Mouse (Mus musculus): Measurements from ENCODE around the gene Tmtc2. TPM values are rescaled to one million over a fixed set of nuclear protein-coding genes. Genes with fewer than 3 reads are reported as not detected.

Gene Tmtc2
- polyA plus RNA-seq, 1 experiment: not detected

GRCm38 (mm10) chr10:105561548-105561947 lies 12.7 kb downstream of the Tmtc2 start:
- H3K4me3 ChIP-seq (ENCODE audit: insufficient read depth, low read depth, low read length): no peak overlapping the region
- 97% methylated on average over 4 of the region's 4 CpGs for WGBS
- TF ChIP-seq POLR2A (IDR thresholded peaks at IDR 0.05; ENCODE audit: insufficient read depth, low read depth, low read length) (no peak), CTCF (IDR thresholded peaks at IDR 0.05; ENCODE audit: insufficient read depth, low read depth, low read length) (no peak)
- peaks cover 2% of the 10 kb centered on the region; the same call in 1 of the 2 replicates for H3K4me1 ChIP-seq (ENCODE audit: control insufficient read depth, insufficient read depth, low read length)
- no peak overlapping the region for H3K27ac ChIP-seq (ENCODE audit: insufficient read depth, low read depth, low read length)

- TF ChIP-seq POLR2A (IDR thresholded peaks at IDR 0.05; ENCODE audit: insufficient read depth, low read depth, low read length) (no peak), CTCF (IDR thresholded peaks at IDR 0.05; ENCODE audit: insufficient read depth, low read depth, low read length) (no peak)
These were observed 16.7 kb downstream of the Tmtc2 start for GRCm38 (mm10) chr10:105557581-105557980.

GRCm38 (mm10) chr10:105556890-105557572 lies 17.2 kb downstream of the Tmtc2 start:
- 71% methylated on average over 6 of the region's 6 CpGs for WGBS
- Histone ChIP-seq H3K4me1 (ENCODE audit: control insufficient read depth, insufficient read depth, low read length) (peaks cover 3% of the 10 kb centered on the region; the same call in 1 of the 2 replicates), H3K27ac (ENCODE audit: insufficient read depth, low read depth, low read length) (no peak overlapping the region), H3K4me3 (ENCODE audit: insufficient read depth, low read depth, low read length) (no peak overlapping the region)
- no peak for TF ChIP-seq POLR2A (IDR thresholded peaks at IDR 0.05; ENCODE audit: insufficient read depth, low read depth, low read length)
- no peak for TF ChIP-seq CTCF (IDR thresholded peaks at IDR 0.05; ENCODE audit: insufficient read depth, low read depth, low read length)

More at GRCm38 (mm10) chr10:105557581-105557980, 16.7 kb downstream of the Tmtc2 start:
- Histone ChIP-seq H3K4me3 (ENCODE audit: insufficient read depth, low read depth, low read length) (no peak overlapping the region), H3K27ac (ENCODE audit: insufficient read depth, low read depth, low read length) (no peak overlapping the region), H3K4me1 (ENCODE audit: control insufficient read depth, insufficient read depth, low read length) (peaks cover 1% of the 10 kb centered on the region; the same call in 1 of the 2 replicates)
- 67% methylated on average over 5 of the region's 5 CpGs for WGBS

GRCm38 (mm10) chr10:105554153-105554552 lies 20.1 kb downstream of the Tmtc2 start:
- Histone ChIP-seq H3K27ac (ENCODE audit: insufficient read depth, low read depth, low read length) (no peak overlapping the region), H3K4me3 (ENCODE audit: insufficient read depth, low read depth, low read length) (no peak overlapping the region), H3K4me1 (ENCODE audit: control insufficient read depth, insufficient read depth, low read length) (peaks cover 3% of the 10 kb centered on the region; the same call in 1 of the 2 replicates)
- no peak for TF ChIP-seq POLR2A (IDR thresholded peaks at IDR 0.05; ENCODE audit: insufficient read depth, low read depth, low read length)
- TF ChIP-seq CTCF (IDR thresholded peaks at IDR 0.05; ENCODE audit: insufficient read depth, low read depth, low read length): no peak
- 93% methylated on average over 2 of the region's 2 CpGs for WGBS

GRCm38 (mm10) chr10:105548040-105548439 lies 26.2 kb downstream of the Tmtc2 start:
- Histone ChIP-seq H3K4me1 (ENCODE audit: control insufficient read depth, insufficient read depth, low read length) (peaks cover 3% of the 10 kb centered on the region), H3K4me3 (ENCODE audit: insufficient read depth, low read depth, low read length) (no peak overlapping the region), H3K27ac (ENCODE audit: insufficient read depth, low read depth, low read length) (no peak overlapping the region)
- WGBS: 95% methylated on average over 2 of the region's 2 CpGs
- TF ChIP-seq CTCF (IDR thresholded peaks at IDR 0.05; ENCODE audit: insufficient read depth, low read depth, low read length) (no peak), POLR2A (IDR thresholded peaks at IDR 0.05; ENCODE audit: insufficient read depth, low read depth, low read length) (no peak)

GRCm38 (mm10) chr10:105544004-105545003 lies 29.9 kb downstream of the Tmtc2 start:
- TF ChIP-seq CTCF (IDR thresholded peaks at IDR 0.05; ENCODE audit: insufficient read depth, low read depth, low read length) (no peak), POLR2A (IDR thresholded peaks at IDR 0.05; ENCODE audit: insufficient read depth, low read depth, low read length) (no peak)
- H3K27ac ChIP-seq (ENCODE audit: insufficient read depth, low read depth, low read length): no peak overlapping the region
- no peak overlapping the region for H3K4me3 ChIP-seq (ENCODE audit: insufficient read depth, low read depth, low read length)
- WGBS: 91% methylated on average over 2 of the region's 2 CpGs
- H3K4me1 ChIP-seq (ENCODE audit: control insufficient read depth, insufficient read depth, low read length): no peaks in the 10 kb centered on the region; the same call in 1 of the 2 replicates

GRCm38 (mm10) chr10:105542081-105542480 lies 32.2 kb downstream of the Tmtc2 start:
- Histone ChIP-seq H3K27ac (ENCODE audit: insufficient read depth, low read depth, low read length) (no peak overlapping the region), H3K4me1 (ENCODE audit: control insufficient read depth, insufficient read depth, low read length) (no peaks in the 10 kb centered on the region; the same call in 1 of the 2 replicates), H3K4me3 (ENCODE audit: insufficient read depth, low read depth, low read length) (no peak overlapping the region)
- TF ChIP-seq CTCF (IDR thresholded peaks at IDR 0.05; ENCODE audit: insufficient read depth, low read depth, low read length) (no peak), POLR2A (IDR thresholded peaks at IDR 0.05; ENCODE audit: insufficient read depth, low read depth, low read length) (no peak)
- 86% methylated on average over 6 of the region's 6 CpGs for WGBS

- Histone ChIP-seq H3K27ac (ENCODE audit: insufficient read depth, low read depth, low read length) (no peak overlapping the region), H3K4me3 (ENCODE audit: insufficient read depth, low read depth, low read length) (no peak overlapping the region), H3K4me1 (ENCODE audit: control insufficient read depth, insufficient read depth, low read length) (no peaks in the 10 kb centered on the region; the same call in 1 of the 2 replicates)
- TF ChIP-seq CTCF (IDR thresholded peaks at IDR 0.05; ENCODE audit: insufficient read depth, low read depth, low read length): no peak
- no peak for TF ChIP-seq POLR2A (IDR thresholded peaks at IDR 0.05; ENCODE audit: insufficient read depth, low read depth, low read length)
- 73% methylated on average over 5 of the region's 5 CpGs for WGBS
These were observed 34.6 kb downstream of the Tmtc2 start for GRCm38 (mm10) chr10:105539697-105540096.

Measured in olfactory bulb, adult 2 months (tissue).